Mouse (Mus musculus): ENCODE measurements at regions not wholly inside any gene's neighbourhood (a gene's known extent, or its start where the extent isn't known, plus 50 kb on each side); places are given as distances from the start of the nearest gene placed in this dataset.

DNA sequence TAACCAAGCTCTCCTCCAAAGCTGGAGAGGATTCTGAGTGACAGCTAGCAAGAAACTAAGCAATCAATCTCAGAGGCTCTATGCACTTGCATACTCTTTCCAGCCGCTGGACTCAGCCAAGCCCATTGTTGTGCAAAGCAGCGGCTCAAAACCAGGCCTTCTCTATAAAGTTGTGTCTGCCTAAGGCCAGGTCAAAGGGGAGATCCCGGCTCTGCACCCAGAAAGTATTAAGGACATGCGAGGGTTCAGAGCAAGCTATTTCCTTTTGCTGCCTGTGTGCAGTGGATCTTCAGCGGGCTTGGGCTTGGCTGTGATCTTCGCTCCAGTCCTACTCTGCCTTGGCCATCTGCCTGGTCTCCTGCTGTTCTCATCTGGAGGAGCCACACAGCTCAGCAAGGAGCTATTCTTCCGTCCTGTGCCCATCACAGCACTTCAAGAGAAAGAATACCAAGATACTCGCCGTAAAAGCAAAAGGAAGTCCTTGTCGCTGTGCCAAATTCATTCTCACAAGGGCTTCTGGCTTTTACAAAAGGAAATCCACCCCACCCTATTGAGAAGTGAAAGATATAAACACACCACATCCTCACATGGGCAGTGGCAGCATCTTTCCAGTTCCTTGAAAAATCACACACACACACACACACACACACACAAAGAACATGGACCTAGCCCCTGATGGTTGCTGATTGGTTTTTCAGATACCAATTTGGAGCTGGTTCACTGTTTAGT is 646.6 kb downstream of the Adgrl2 start:
- H3K27ac ChIP-seq (ENCODE audit: insufficient read depth, low read depth, low read length): no peak overlapping the region
- WGBS: 22% methylated on average over 10 of the region's 10 CpGs

DNA sequence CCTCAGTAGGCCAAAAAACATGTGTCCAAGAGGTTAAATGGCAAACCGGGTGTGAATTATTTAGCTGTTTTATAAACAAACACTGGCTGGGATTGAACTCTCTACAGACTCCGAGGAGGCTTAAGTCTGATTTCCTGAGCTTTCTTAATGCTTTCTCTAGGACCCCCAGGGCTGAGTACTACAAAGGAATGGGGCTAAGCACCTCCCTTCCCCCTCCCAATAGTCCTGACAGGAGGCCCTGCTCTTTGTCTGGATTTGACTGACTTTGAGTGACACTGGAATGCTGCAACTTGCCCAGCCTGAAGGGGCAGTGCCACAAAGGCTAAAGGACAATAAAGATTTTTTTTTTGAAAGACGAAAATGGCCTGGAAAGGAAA is 647.1 kb downstream of the Adgrl2 start:
- TF ChIP-seq CTCF (IDR thresholded peaks at IDR 0.05; ENCODE audit: extremely low read depth, insufficient read length, insufficient replicate concordance, low read depth, low read length): no peak
- no peak for TF ChIP-seq POLR2A (IDR thresholded peaks at IDR 0.05; ENCODE audit: low read depth, low read length)
- no peaks in the 10 kb centered on the region for H3K27me3 ChIP-seq (ENCODE audit: control insufficient read depth, insufficient read depth, low read length)
- H3K27ac ChIP-seq (ENCODE audit: insufficient read depth, low read depth, low read length): no peak overlapping the region
- 39% methylated on average over 3 of the region's 3 CpGs for WGBS
- peaks cover 3% of the 10 kb centered on the region; the same call in 1 of the 2 replicates for H3K4me1 ChIP-seq (ENCODE audit: control insufficient read depth, insufficient read depth, insufficient read length, low read length)
- H3K36me3 ChIP-seq (ENCODE audit: control insufficient read depth, insufficient read depth, low read length): no peaks in the 10 kb centered on the region
- no peak overlapping the region for H3K4me3 ChIP-seq (ENCODE audit: low read depth, low read length)

More for the DNA sequence above, 646.6 kb downstream of the Adgrl2 start:
- Histone ChIP-seq H3K4me1 (ENCODE audit: control insufficient read depth, insufficient read depth, insufficient read length, low read length) (peaks cover 3% of the 10 kb centered on the region; the same call in 1 of the 2 replicates), H3K36me3 (ENCODE audit: control insufficient read depth, insufficient read depth, low read length) (no peaks in the 10 kb centered on the region), H3K4me3 (ENCODE audit: low read depth, low read length) (no peak overlapping the region), H3K27me3 (ENCODE audit: control insufficient read depth, insufficient read depth, low read length) (no peaks in the 10 kb centered on the region)
- TF ChIP-seq CTCF (IDR thresholded peaks at IDR 0.05; ENCODE audit: extremely low read depth, insufficient read length, insufficient replicate concordance, low read depth, low read length): no peak
- no peak for TF ChIP-seq POLR2A (IDR thresholded peaks at IDR 0.05; ENCODE audit: low read depth, low read length)

DNA sequence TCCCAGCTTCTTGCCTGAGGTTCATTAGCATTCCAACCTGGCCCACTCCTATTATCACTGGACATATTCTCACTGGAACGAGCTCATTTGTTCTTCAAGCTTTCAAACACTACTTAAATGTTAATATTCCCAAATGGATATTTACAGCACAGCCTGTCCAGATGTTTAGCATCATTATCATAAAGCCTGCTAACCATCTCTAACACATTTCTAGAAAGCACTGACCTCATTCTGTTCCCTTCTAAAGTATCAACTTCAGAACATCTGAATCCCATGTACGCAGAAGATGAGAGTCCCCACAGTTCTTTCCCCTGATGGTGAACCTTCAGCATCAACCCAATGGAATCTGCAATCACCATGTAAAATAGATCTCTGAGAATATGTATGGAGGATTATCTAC is 651.1 kb downstream of the Adgrl2 start:
- Histone ChIP-seq H3K4me1 (ENCODE audit: control insufficient read depth, insufficient read depth, insufficient read length, low read length) (peaks cover 3% of the 10 kb centered on the region; the same call in 1 of the 2 replicates), H3K27ac (ENCODE audit: insufficient read depth, low read depth, low read length) (no peak overlapping the region), H3K27me3 (ENCODE audit: control insufficient read depth, insufficient read depth, low read length) (no peaks in the 10 kb centered on the region), H3K36me3 (ENCODE audit: control insufficient read depth, insufficient read depth, low read length) (no peaks in the 10 kb centered on the region), H3K4me3 (ENCODE audit: low read depth, low read length) (no peak overlapping the region)
- no peak for TF ChIP-seq CTCF (IDR thresholded peaks at IDR 0.05; ENCODE audit: extremely low read depth, insufficient read length, insufficient replicate concordance, low read depth, low read length)
- TF ChIP-seq POLR2A (IDR thresholded peaks at IDR 0.05; ENCODE audit: low read depth, low read length): no peak
- 83% methylated on average over 2 of the region's 2 CpGs for WGBS

DNA sequence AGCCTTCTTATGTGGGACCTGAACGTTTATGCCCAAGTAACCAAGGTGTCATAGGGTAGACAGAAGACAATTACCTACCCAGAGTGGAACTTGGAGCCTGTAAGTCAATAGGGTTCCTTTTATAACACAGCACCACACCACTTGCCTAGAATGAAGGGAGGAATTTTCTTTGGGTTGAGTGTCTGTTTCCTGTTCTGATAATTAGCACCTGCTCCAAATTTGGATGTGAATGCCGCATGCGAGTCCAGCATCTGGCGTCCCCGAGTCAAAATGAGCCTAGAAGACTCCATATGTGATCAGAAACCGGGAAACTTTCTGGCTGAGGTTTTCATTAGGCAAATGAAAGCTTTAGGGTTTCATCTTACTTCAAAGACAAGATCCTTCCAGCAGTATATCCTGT is 653.7 kb downstream of the Adgrl2 start:
- no peaks in the 10 kb centered on the region for H3K27me3 ChIP-seq (ENCODE audit: control insufficient read depth, insufficient read depth, low read length)
- no peak overlapping the region for H3K4me3 ChIP-seq (ENCODE audit: low read depth, low read length)
- no peak for TF ChIP-seq POLR2A (IDR thresholded peaks at IDR 0.05; ENCODE audit: low read depth, low read length)
- TF ChIP-seq CTCF (IDR thresholded peaks at IDR 0.05; ENCODE audit: extremely low read depth, insufficient read length, insufficient replicate concordance, low read depth, low read length): no peak
- 54% methylated on average over 6 of the region's 6 CpGs for WGBS
- H3K36me3 ChIP-seq (ENCODE audit: control insufficient read depth, insufficient read depth, low read length): no peaks in the 10 kb centered on the region
- H3K27ac ChIP-seq (ENCODE audit: insufficient read depth, low read depth, low read length): no peak overlapping the region
- H3K4me1 ChIP-seq (ENCODE audit: control insufficient read depth, insufficient read depth, insufficient read length, low read length): no peaks in the 10 kb centered on the region

DNA sequence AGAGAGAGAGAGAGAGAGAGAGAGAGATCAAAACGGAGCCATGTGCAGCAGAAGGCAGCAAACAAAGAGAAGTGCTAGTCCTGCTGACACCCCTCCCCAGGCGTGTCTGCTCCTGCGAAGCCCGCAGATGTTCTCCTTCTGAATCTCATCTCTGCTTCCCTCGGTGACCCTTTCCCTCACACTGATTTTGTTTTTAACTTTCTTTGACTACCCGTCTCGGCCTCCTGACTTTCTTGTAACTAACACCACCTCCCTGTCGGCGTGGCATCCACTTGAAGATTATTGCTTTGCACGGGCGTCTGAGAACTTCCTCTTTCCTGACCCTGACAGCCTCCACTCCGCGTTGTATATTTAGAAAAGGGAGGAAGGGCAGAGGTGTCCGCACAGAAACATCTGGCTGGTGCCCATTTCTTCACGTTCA is 654.3 kb downstream of the Adgrl2 start:
- Histone ChIP-seq H3K27ac (ENCODE audit: insufficient read depth, low read depth, low read length) (no peak overlapping the region), H3K27me3 (ENCODE audit: control insufficient read depth, insufficient read depth, low read length) (no peaks in the 10 kb centered on the region), H3K4me3 (ENCODE audit: low read depth, low read length) (0 out of 2 replicates have a peak overlapping the region, but pooled peaks have one; percentile 28), H3K4me1 (ENCODE audit: control insufficient read depth, insufficient read depth, insufficient read length, low read length) (no peaks in the 10 kb centered on the region), H3K36me3 (ENCODE audit: control insufficient read depth, insufficient read depth, low read length) (no peaks in the 10 kb centered on the region)
- 42% methylated on average over 15 of the region's 15 CpGs for WGBS
- TF ChIP-seq CTCF (IDR thresholded peaks at IDR 0.05; ENCODE audit: extremely low read depth, insufficient read length, insufficient replicate concordance, low read depth, low read length) (no peak), POLR2A (IDR thresholded peaks at IDR 0.05; ENCODE audit: low read depth, low read length) (no peak)

DNA sequence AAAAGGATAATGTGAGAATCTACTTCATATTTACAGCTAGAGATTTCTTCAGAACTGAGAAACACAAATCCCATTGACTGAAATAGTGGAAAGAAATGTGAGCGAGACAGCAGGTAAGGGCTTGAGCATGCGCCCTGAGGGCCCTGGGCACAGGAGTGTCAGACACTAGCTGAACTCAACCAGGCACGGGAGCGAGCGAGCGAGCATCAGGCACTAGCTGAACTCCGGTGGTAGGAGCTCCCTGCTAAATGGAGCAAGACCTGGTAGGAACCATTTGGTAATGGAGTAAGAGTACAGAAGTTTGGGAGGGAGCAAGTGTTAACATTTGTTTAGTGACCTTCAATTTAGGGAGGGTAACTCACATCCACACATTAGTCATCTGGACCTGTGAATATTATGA is 654.7 kb downstream of the Adgrl2 start:
- no peak overlapping the region for H3K4me3 ChIP-seq (ENCODE audit: low read depth, low read length)
- TF ChIP-seq POLR2A (IDR thresholded peaks at IDR 0.05; ENCODE audit: low read depth, low read length) (no peak), CTCF (IDR thresholded peaks at IDR 0.05; ENCODE audit: extremely low read depth, insufficient read length, insufficient replicate concordance, low read depth, low read length) (no peak)
- no peak overlapping the region for H3K27ac ChIP-seq (ENCODE audit: insufficient read depth, low read depth, low read length)
- H3K4me1 ChIP-seq (ENCODE audit: control insufficient read depth, insufficient read depth, insufficient read length, low read length): no peaks in the 10 kb centered on the region
- 94% methylated on average over 7 of the region's 7 CpGs for WGBS
- no peaks in the 10 kb centered on the region for H3K27me3 ChIP-seq (ENCODE audit: control insufficient read depth, insufficient read depth, low read length)
- H3K36me3 ChIP-seq (ENCODE audit: control insufficient read depth, insufficient read depth, low read length): no peaks in the 10 kb centered on the region

DNA sequence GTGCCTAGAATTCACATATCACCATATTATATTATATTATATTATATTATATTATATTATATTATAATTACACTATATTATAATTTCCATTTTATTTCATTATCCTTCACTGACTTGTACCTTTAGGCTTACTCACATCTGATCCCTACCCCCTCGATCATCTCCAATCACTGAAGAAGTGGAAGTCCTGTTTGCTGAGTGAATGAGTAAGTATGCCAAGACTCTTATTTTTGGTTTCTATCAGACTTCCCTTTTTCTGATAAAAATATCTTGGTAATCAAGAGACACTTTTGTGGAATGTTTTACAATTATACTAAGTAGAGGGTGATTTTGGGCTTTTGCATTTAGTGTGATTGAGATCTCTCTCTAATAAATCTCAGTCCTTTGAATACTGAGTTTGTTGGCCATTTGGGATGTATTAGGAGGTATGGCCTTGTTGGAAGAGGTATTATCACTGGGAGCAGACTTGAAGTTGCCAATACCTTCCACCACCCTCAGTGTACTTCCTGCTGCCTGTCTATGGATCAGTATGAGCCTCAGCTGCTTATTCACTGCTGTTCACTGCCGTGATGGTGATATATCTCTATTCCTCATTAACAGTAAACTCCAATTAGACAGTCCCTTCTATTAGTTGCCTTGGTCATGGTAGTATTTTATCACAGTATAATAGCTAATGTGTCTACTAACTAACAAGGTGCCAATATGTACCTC is 665.3 kb downstream of the Adgrl2 start:
- Histone ChIP-seq H3K4me3 (ENCODE audit: low read depth, low read length) (no peak overlapping the region), H3K4me1 (ENCODE audit: control insufficient read depth, insufficient read depth, insufficient read length, low read length) (no peaks in the 10 kb centered on the region), H3K27ac (ENCODE audit: insufficient read depth, low read depth, low read length) (no peak overlapping the region), H3K36me3 (ENCODE audit: control insufficient read depth, insufficient read depth, low read length) (no peaks in the 10 kb centered on the region), H3K27me3 (ENCODE audit: control insufficient read depth, insufficient read depth, low read length) (no peaks in the 10 kb centered on the region)
- TF ChIP-seq POLR2A (IDR thresholded peaks at IDR 0.05; ENCODE audit: low read depth, low read length): no peak
- TF ChIP-seq CTCF (IDR thresholded peaks at IDR 0.05; ENCODE audit: extremely low read depth, insufficient read length, insufficient replicate concordance, low read depth, low read length): no peak
- 84% methylated on average over 2 of the region's 2 CpGs for WGBS
